Mouse (Mus musculus) neural tube, embryonic 13.5 days (tissue): ENCODE data around the gene Ddah2. TPM values are rescaled to one million over a fixed set of nuclear protein-coding genes. Genes with fewer than 3 reads are reported as not detected.
A peak's percentile ranks its signal among the peaks of the same experiment; 100 is the strongest.
"Not testable (repeated sequence)": the region's sequence is repeated elsewhere in the genome, so short reads cannot be mapped to it uniquely, and the experiment has no call there.

Experiments
- ATAC-seq: fragments of 200-750 bp; cut with Nextera tagmentation; 2 replicates; pipeline ENCODE4 v1.8.0; 2017; ENCODE audit warnings: low read depth, mild to moderate bottlenecking, moderate TSS enrichment, moderate library complexity
- H3K27ac ChIP-seq: fragments of 300-500 bp; sonication (generic); replicated peaks from 2 replicates; pipeline ENCODE4 v1.5.1; 2015; ENCODE audit warnings: moderate library complexity, mild to moderate bottlenecking, inconsistent platforms
- H3K27me3 ChIP-seq: fragments of 300-500 bp; sonication (generic); 2 replicates; pipeline ENCODE4 v1.6.1; 2015; ENCODE audit warnings: mild to moderate bottlenecking, inconsistent platforms
- H3K36me3 ChIP-seq: fragments of 300-500 bp; sonication (generic); 2 replicates; pipeline ENCODE4 v1.6.1; 2015; ENCODE audit warnings: mild to moderate bottlenecking, inconsistent platforms
- H3K4me1 ChIP-seq: fragments of 300-500 bp; sonication (generic); replicated peaks from 2 replicates; pipeline ENCODE4 v1.6.1; 2015; ENCODE audit warnings: inconsistent platforms
- H3K4me2 ChIP-seq: fragments of 300-500 bp; sonication (generic); 2 replicates; pipeline ENCODE4 v1.6.1; 2015; ENCODE audit warnings: inconsistent platforms, mild to moderate bottlenecking, moderate library complexity
- H3K4me3 ChIP-seq: fragments of 300-500 bp; sonication (generic); 2 replicates; pipeline ENCODE4 v1.5.1; 2015; ENCODE audit warnings: mild to moderate bottlenecking, inconsistent platforms
- H3K9ac ChIP-seq: fragments of 300-500 bp; sonication (generic); 2 replicates; pipeline ENCODE4 v1.6.1; 2015; ENCODE audit warnings: moderate library complexity, mild to moderate bottlenecking, inconsistent platforms
- H3K9me3 ChIP-seq: fragments of 300-500 bp; sonication (generic); 2 replicates; pipeline ENCODE4 v1.6.1; 2016; ENCODE audit warnings: inconsistent platforms
- WGBS: fragments of 180-500 bp; shearing (Covaris S2); methylation state at CpG from one replicate; pipeline ENCODE4 v1.1.7; 2015; 5-methylcytosine and 5-hydroxymethylcytosine counted together
- polyA plus RNA-seq: library from polyadenylated mRNA; unstranded; fragments of >200 nt; fragmentation: Nextera tagmentation; extraction: Ambion mirVana; gene quantifications from 2 replicates; pipeline ENCODE4 v1.2.1, GENCODE M21; 2015

The Ddah2 gene
- polyA plus RNA-seq, 1 experiment from 2014 or later: 431 TPM

DNA sequence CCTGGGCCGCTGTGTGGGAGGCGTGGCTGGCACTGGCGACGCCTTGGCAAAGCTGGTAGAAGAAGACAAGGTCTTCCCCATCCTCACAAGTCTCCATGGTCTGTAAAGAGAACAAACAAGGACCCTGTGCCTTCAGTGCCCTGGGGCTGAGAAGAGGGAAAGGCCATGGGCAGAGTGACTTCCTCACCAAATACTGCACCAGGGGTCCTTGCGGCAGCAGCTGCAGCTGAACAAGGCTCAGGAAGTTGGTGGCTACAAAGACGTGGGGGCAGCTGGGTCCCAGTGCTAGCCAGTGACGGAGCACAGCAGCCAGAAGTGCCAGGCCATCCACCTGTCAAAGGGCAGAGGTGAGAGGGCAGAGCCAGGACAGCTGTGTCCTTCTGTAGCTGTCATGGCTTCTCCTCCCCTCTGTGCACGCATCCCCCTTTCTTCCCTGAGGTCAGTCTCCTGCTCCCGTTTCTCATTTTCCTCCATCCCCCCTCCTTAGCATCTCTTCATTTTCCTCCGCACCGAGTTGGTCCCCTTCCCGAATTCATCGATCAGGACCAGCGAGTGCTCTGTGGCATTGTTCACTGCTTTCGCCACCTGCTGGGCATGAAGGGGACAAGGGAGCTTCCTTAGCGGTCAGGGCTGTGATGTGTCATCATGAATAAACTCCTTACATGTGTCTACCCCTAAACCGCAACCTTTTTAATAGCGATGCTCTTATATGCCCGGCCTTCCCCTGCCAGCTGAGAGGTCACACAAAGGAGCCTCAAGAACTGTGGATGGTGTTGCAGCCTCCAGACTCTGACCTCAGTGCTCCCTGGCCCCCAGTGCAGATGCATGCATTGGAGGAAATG lies 28.9 kb upstream of the Ddah2 start:
- peaks cover 34% of the 10 kb centered on the region for H3K4me1 ChIP-seq
- no peak for ATAC-seq
- H3K27ac ChIP-seq: no peak overlapping the region
- H3K27me3 ChIP-seq: no peaks in the 10 kb centered on the region
- H3K4me3 ChIP-seq: no peak overlapping the region
- no peaks in the 10 kb centered on the region for H3K9me3 ChIP-seq
- H3K36me3 ChIP-seq: no peaks in the 10 kb centered on the region
- no peak overlapping the region; the same call in 1 of the 2 replicates for H3K9ac ChIP-seq
- whole genome bisulfite sequencing: 29% methylated on average over 19 of the region's 19 CpGs
- H3K4me2 ChIP-seq: peak overlapping the region; percentile 37

DNA sequence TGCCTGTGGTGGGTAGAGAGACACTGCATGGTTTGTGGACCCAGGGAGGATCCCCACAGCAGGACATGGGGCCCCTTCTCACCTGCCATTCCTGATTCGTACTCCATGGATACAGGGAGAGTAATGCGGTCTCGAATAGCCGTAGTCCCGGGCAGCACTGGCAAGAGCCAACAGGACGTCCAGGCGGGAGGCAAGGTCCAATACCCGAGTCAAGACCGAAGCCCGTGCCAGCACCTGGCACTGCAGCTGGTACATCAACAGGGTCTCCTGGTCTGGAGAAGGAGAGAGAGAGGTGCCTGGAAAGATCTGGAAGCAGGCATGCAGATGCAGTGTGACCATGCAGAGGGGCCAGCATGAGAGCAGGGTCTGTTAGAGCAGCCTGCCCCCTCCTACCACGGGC lies 27.6 kb upstream of the Ddah2 start:
- Histone ChIP-seq H3K9me3 (no peaks in the 10 kb centered on the region), H3K4me2 (no peak overlapping the region), H3K9ac (no peak overlapping the region), H3K36me3 (no peaks in the 10 kb centered on the region), H3K4me1 (peaks cover 28% of the 10 kb centered on the region), H3K27ac (no peak overlapping the region), H3K27me3 (no peaks in the 10 kb centered on the region), H3K4me3 (no peak overlapping the region)
- no peak for ATAC-seq
- WGBS: 92% methylated on average over 11 of the region's 11 CpGs

DNA sequence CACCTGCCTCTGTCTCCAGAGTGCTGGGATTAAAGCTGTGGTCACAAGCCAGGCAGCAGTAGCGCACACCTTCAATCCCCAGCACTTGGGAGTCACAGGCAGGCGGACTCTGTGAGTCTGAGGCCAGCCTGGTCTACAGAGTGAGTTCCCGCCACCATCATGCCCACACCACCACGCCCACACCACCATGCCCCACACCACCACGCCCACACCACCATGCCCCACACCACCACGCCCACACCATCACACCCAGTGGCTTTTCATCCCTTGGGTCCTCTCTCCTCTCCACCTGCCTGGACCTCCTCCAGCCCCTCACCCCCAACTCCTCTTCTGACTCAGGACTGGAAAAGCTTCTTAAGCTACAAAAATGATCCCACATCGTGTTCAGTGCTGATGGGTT lies 27.0 kb upstream of the Ddah2 start:
- H3K4me3 ChIP-seq: no peak overlapping the region
- no peak overlapping the region for H3K4me2 ChIP-seq
- H3K36me3 ChIP-seq: no peaks in the 10 kb centered on the region
- no peaks in the 10 kb centered on the region for H3K27me3 ChIP-seq
- H3K9me3 ChIP-seq: no peaks in the 10 kb centered on the region
- H3K4me1 ChIP-seq: peaks cover 24% of the 10 kb centered on the region
- H3K9ac ChIP-seq: no peak overlapping the region
- no peak overlapping the region for H3K27ac ChIP-seq
- no peak for ATAC-seq
- WGBS: 85% methylated on average over 7 of the region's 7 CpGs

DNA sequence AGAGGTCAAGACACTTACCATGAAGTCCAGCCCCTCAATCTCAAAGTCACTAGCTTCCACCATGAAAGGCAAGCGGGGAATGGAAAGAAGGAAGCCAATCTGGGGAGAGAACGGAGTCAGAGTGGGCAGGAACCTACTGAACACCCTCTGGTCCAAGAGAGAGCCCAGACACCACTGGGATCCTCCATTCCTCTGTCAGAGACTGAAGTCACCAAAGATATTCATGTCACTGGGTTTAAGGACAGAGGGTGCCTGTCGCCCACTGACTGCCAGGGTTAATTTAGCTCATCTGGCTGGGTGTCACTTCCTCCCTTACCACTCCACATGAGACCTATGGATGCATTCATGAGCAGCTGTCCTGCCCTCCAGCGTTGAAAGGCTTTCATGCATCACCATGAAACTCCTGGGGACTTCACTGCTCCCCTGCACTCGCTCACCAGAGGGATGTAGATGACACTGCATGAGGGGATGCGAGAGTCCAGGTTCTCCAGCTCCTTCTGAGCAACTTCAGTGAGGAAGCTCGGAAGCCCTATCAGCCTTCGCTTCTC lies 26.4 kb upstream of the Ddah2 start:
- Histone ChIP-seq H3K9me3 (no peaks in the 10 kb centered on the region), H3K4me3 (no peak overlapping the region), H3K9ac (no peak overlapping the region), H3K4me2 (no peak overlapping the region), H3K27ac (no peak overlapping the region), H3K27me3 (no peaks in the 10 kb centered on the region), H3K36me3 (no peaks in the 10 kb centered on the region), H3K4me1 (peaks cover 21% of the 10 kb centered on the region)
- ATAC-seq: no peak
- WGBS: 73% methylated on average over 8 of the region's 8 CpGs

DNA sequence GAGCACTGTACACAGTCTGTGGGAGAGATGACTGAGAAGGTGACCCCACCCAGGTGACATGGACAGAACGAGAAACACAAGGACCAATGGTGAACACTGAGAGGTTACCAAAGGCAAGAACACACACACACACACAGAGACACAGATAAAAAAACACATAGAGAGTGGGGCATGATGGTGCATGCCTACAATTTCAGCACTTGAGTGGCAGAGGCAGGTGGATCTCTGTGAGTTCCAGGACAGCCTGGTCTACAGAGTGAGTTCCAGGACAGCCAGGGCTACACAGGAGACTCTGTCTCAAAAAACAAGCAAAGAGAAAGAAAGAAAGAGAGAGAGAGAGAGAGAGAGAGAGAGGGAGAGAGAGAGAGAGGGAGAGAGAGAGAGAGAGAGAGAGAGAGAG lies 25.1 kb upstream of the Ddah2 start:
- WGBS: 81% methylated on average over 1 of the region's 1 CpGs
- not testable (repeated sequence) for H3K27ac ChIP-seq, H3K27me3 ChIP-seq, H3K4me1 ChIP-seq, H3K4me3 ChIP-seq, H3K36me3 ChIP-seq, H3K9ac ChIP-seq, ATAC-seq, H3K4me2 ChIP-seq, H3K9me3 ChIP-seq

DNA sequence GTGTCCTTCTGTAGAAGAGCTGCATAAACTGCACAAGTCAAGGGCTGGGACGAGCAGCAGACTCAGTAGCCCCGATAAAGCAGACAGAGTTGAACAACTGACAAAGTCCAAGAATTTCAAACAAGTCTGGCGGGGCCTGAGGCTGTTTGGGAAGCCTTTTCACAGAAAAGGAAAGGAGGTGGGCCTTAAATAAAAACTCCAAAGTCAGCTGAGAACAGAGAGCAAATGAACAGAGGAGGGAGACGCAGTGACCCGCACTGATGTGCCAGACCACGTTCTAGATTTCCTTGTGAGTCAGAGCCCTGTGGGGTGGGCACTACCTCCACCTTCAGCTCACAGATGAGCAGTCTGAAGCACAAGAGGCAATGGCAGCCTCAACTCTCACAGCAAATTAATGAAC lies 23.9 kb upstream of the Ddah2 start:
- no peaks in the 10 kb centered on the region for H3K27me3 ChIP-seq
- H3K9ac ChIP-seq: no peak overlapping the region
- WGBS: 74% methylated on average over 6 of the region's 6 CpGs
- H3K4me2 ChIP-seq: no peak overlapping the region
- ATAC-seq: no peak
- H3K27ac ChIP-seq: no peak overlapping the region
- no peaks in the 10 kb centered on the region for H3K9me3 ChIP-seq
- H3K36me3 ChIP-seq: no peaks in the 10 kb centered on the region
- H3K4me1 ChIP-seq: peaks cover 1% of the 10 kb centered on the region
- no peak overlapping the region for H3K4me3 ChIP-seq

DNA sequence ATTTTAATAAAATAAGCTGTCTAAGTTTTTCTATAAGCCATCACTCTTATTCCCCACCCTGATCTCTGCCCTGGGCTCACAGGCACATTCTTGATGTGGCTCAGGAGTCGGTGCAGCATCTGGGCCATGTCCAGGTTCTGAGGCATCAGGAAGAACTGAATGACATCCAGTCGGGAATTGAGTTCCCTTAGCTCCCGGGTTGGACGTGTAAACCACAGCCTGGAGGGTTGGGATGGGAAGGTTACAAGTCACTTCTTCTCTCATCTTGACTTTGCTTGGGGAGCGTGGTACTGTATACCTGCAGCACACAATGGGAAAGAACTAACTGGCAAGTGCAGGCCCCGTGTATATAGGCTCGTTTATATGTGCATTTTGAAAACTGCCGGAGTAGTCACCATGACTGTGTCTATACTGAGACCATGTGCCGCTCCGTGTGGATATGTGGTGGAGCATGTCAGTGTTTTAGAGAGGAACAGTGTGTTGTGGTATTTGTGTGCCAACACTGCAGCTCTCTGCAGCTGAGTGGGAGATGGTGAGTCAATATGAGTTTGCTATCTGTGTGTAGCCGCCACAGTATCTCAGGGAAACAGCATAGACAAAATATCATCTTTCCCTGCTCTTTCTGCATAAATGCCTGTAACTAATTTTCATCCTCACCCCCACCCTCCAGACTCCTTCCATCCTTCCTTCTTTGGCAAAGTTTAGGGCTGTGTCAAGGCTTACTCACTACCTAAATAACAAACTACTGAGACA lies 19.5 kb upstream of the Ddah2 start:
- no peaks in the 10 kb centered on the region for H3K36me3 ChIP-seq
- no peaks in the 10 kb centered on the region for H3K9me3 ChIP-seq
- WGBS: 88% methylated on average over 11 of the region's 11 CpGs

DNA sequence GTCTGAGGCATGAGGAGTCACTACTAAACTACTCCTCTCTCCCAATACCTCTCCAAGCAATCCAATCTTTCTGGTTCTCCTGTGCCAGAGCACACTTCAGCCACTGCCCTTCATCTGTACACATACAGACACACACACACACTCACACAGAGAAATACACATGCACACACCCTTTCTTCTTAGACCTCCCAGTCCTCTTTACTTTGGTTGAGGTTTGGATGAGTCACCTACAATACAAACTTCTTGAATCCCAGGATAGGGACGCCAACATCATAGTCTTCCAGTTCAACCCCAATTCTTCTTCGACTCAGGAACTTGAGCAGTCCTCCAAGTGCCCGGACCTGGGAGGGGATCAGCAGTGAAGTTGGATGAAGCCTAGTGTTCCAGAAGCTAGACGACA lies 15.0 kb upstream of the Ddah2 start:
- H3K9ac ChIP-seq: no peak overlapping the region
- no peak overlapping the region for H3K27ac ChIP-seq
- WGBS: 86% methylated on average over 4 of the region's 4 CpGs
- no peaks in the 10 kb centered on the region for H3K9me3 ChIP-seq
- no peak overlapping the region for H3K4me2 ChIP-seq
- no peak for ATAC-seq
- H3K27me3 ChIP-seq: no peaks in the 10 kb centered on the region
- no peaks in the 10 kb centered on the region for H3K36me3 ChIP-seq
- H3K4me3 ChIP-seq: no peak overlapping the region
- H3K4me1 ChIP-seq: peaks cover 21% of the 10 kb centered on the region

More for the DNA sequence above, 19.5 kb upstream of the Ddah2 start:
- Histone ChIP-seq H3K27ac (no peak overlapping the region), H3K4me2 (no peak overlapping the region), H3K9ac (no peak overlapping the region), H3K4me1 (no peaks in the 10 kb centered on the region), H3K4me3 (no peak overlapping the region), H3K27me3 (no peaks in the 10 kb centered on the region)
- ATAC-seq: no peak

DNA sequence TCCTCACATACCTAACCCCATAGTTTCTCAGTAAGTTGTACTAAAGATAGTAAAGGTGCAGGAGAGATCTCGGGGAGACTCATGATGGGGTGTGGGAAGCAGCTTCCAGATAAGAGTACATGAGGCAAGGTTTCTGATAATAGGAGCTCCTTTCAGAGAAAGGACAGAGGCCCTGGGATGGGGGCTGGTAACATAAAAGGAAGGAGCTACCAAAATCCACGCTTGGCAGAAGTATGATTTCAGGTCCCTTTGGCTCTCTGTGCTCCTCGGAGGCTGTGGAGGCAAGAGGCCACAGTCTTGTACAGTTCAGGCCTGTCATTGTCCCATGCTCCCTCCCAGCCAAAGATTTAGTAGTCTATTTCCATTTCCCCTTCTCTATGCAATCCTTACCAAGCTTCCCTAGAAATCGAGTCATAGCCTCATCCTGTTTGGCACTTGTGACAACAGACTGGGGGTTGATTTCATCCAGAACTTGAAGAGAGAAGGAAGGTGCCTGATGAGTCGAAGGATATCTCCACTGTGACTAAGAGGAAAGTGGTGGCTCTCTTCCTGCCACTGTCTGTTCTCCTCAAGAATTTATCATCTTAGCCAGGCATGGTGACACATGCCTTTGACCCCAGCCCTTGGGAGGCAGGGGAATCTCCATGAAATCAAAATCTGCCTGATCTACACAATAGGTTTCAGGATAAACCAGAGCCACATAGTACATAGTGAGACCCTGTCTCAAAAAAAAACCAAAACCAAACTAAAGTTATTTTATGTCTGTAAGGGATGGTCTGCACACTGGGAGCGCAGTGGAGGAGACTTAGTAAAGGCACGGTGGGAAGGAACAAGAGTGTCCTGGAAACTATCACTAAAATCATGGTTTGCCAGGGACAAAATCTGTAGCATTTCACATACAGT lies 13.7 kb upstream of the Ddah2 start:
- Histone ChIP-seq H3K9me3 (no peaks in the 10 kb centered on the region), H3K27ac (no peak overlapping the region), H3K36me3 (no peaks in the 10 kb centered on the region), H3K4me2 (peak overlapping the region; percentile 99), H3K9ac (peak overlapping the region; percentile 83; the same call in 1 of the 2 replicates), H3K4me1 (peaks cover 31% of the 10 kb centered on the region), H3K27me3 (no peaks in the 10 kb centered on the region), H3K4me3 (peak overlapping the region; percentile 58)
- no peak for ATAC-seq
- 80% methylated on average over 7 of the region's 7 CpGs for WGBS

DNA sequence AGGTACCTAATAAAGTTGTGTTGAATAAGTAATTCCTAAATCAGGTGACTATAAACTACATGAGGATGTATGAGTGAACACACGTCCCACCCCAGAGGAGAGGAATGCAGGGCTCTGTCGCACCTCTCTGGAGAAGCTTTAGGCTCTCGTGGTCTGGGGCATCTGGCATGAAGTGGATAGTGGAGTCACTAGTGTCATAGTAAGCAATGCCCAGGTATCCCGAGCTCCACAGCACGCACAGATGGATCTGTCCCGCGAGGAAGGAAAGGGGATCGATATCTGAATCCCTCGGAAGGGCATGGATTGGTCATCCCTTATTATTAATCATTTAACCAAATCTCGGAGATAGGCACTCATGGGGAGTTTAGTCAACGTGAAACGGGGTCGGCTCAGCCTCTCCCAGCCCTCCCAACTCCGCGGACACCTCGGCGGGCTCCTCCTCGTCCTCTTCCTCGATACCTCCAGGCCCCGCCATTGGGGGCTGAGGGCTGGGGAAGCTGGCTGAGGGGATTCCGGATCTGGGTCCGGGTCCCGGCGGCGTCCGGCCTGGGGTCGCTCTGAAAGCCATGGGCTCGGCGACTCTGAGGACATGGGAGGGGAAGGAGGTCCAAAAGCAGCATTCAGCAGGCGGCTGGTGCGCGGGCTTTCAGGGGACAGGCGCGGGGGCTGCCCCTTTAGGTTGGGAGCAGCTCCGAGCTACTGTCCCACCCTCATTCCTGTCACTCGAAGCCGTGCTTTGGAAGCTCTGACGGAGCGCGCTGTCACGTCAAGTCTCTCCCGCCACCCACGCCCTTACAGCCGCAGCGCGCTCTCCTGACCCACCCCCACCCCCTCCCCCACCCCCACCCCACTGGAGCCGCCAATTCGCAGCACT lies 12.8 kb upstream of the Ddah2 start:
- Histone ChIP-seq H3K9ac (peak overlapping the region; percentile 83), H3K4me1 (peaks cover 38% of the 10 kb centered on the region), H3K4me2 (peak overlapping the region; percentile 99), H3K36me3 (no peaks in the 10 kb centered on the region), H3K4me3 (peak overlapping the region; percentile 58), H3K9me3 (no peaks in the 10 kb centered on the region), H3K27me3 (no peaks in the 10 kb centered on the region), H3K27ac (peak overlapping the region; percentile 76)
- peak; percentile 74 for ATAC-seq
- WGBS: 7% methylated on average over 33 of the region's 48 CpGs
